10 mouse cellular contexts compared by ENCODE assay signal in the genomic region with DNA sequence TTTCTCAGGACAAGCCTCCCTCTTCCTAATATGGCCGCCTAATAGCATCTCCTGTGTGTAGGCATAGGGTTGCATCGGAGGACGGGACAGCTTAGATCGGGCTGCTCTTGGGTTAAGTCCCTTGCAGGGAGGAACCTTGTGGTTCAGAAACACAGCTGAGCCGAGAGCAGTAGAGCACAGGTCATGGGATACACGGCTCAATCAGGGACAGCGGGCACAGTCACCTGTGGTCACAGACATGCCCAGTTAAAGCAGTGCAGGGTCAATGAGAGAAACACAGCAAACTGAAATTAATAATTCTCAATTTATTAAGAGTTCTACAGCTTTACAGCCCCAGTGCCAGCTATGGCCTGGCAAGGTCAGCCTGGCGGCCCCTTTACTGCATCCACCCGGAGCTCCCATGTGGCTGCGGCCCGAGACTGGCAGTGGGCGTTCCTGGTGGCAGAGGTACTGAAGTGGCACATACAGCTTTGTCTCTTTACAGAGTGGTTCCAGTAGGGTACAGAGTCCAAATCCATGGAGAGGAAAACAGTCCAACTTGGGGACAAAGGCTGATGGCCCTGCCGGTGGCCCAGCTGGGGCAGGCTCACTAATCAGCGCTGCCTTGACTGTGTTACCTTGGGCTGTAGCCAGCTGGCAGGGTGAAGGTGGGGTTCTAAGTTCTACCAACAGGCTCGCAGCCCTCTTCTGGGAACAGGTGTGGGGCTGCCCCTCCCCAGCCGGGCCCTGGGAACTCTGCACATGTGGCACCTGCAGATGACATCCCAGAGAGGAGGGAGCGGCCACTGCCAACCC. TPM values are rescaled to one million over a fixed set of nuclear protein-coding genes. Genes with fewer than 3 reads are reported as not detected.
DNase-seq lines count a peak whose midpoint lies in the region; ATAC-seq and TF ChIP-seq lines count a peak whose summit lies in the region.
"Had no signal": no experiment of that assay in that cellular context is flagged by ENCODE, and none has a peak within 500 bp of the region (broad histone marks: within the 10 kb centered on the region; RNA-seq: fewer than 3 reads in every experiment).

No protein-coding gene starts in this region.

- no peak for DNase-seq in CH12.LX (ENCODE audit: extremely low read depth)
- no peak for DNase-seq in spleen, postnatal 10 days (ENCODE audit: low spot score in 2 of 2)
- no peak for DNase-seq in embryo, embryonic 9.5 days (ENCODE audit: extremely low spot score)
- no peak for DNase-seq in cerebellum, postnatal 36 days

- no peak for TF ChIP-seq CTCF in CH12.LX (conservative IDR thresholded peaks at IDR 0.05 in 1 of 2, IDR thresholded peaks at IDR 0.05 in 1 of 2; ENCODE audit: low read depth in 2 of 2, low read length in 2 of 2)

- no peak overlapping the region for H3K9ac ChIP-seq in forebrain, embryonic 16.5 days (replicated peaks; ENCODE audit: low read depth, low read length)
- no peak overlapping the region for H3K9ac ChIP-seq in forebrain, embryonic 12.5 days
- no peak overlapping the region for H3K9ac ChIP-seq in CH12.LX (ENCODE audit: insufficient read depth, low read depth)
- H3K9ac ChIP-seq in hindbrain, embryonic 16.5 days (ENCODE audit: low read depth, low read length): no peak overlapping the region
- H3K9ac ChIP-seq in liver, embryonic 15.5 days: no peak overlapping the region
- H3K9ac ChIP-seq: embryonic facial prominence, embryonic 13.5 days had no signal

- H3K79me2 ChIP-seq in CH12.LX (replicated peaks; ENCODE audit: control insufficient read depth, extremely low read depth, insufficient read depth, poor library complexity, severe bottlenecking): no peaks in the 10 kb centered on the region

- dilution Hi-C loops in CH12.LX (cut with MboI; ENCODE audit: extremely low pct_ligation_motif_present, extremely low pct_unique_long_range_greater_than_20kb, low sequenced_read_pairs): no loop called here

- no peak for TF ChIP-seq POLR2A in CH12.LX (IDR thresholded peaks at IDR 0.05; ENCODE audit: low read depth, low read length)

- H3K36me3 ChIP-seq in forebrain, embryonic 16.5 days (ENCODE audit: control insufficient read depth, insufficient read depth): peaks cover 35% of the 10 kb centered on the region
- peaks cover 60% of the 10 kb centered on the region for H3K36me3 ChIP-seq in forebrain, embryonic 12.5 days (replicated peaks)
- peaks cover 85 to 97% of the 10 kb centered on the region in 2 experiments for H3K36me3 ChIP-seq in CH12.LX (replicated peaks in 1 of 2; ENCODE audit: control insufficient read depth in 1 of 2, insufficient read depth in 1 of 2, low read length in 1 of 2)
- peaks cover 39% of the 10 kb centered on the region for H3K36me3 ChIP-seq in hindbrain, embryonic 16.5 days (ENCODE audit: control insufficient read depth, insufficient read depth, low read length)
- H3K36me3 ChIP-seq in liver, embryonic 15.5 days (replicated peaks): peaks cover 85% of the 10 kb centered on the region

- 75% methylated on average over 17 of the region's 17 CpGs for WGBS in forebrain, embryonic 16.5 days
- 93% methylated on average over 17 of the region's 17 CpGs for WGBS in forebrain, embryonic 12.5 days
- 70% methylated on average over 17 of the region's 17 CpGs for WGBS in hindbrain, embryonic 16.5 days
- 80% methylated on average over 17 of the region's 17 CpGs for WGBS in liver, embryonic 15.5 days (ENCODE audit: insufficient replicate concordance)

- in situ Hi-C loops in CH12.LX (cut with MboI; ENCODE audit: low pct_ligation_motif_present, low pct_unique_long_range_greater_than_20kb, low sequenced_read_pairs): loop anchor here (5.0 kb wide), 1 partner anchor 78 kb away; no protein-coding TSS in a partner anchor

- peak overlapping the region; percentile 38 for H3K27ac ChIP-seq in forebrain, embryonic 16.5 days (ENCODE audit: low read length)
- no peak overlapping the region for H3K27ac ChIP-seq in forebrain, embryonic 12.5 days
- H3K27ac ChIP-seq in CH12.LX (ENCODE audit: insufficient read depth, low read depth): no peak overlapping the region
- peak overlapping the region; percentile 13; the same call in 1 of the 2 replicates for H3K27ac ChIP-seq in hindbrain, embryonic 16.5 days (ENCODE audit: low read depth, low read length)
- peak overlapping the region; percentile 51 for H3K27ac ChIP-seq in liver, embryonic 15.5 days (replicated peaks)
- H3K27ac ChIP-seq: embryonic facial prominence, embryonic 13.5 days had no signal

- TF ChIP-seq RAD21 in CH12.LX (IDR thresholded peaks at IDR 0.05; ENCODE audit: low read depth, low read length): no peak

- no peaks in the 10 kb centered on the region for H3K9me3 ChIP-seq in forebrain, embryonic 16.5 days (ENCODE audit: control insufficient read depth, low read length)
- H3K9me3 ChIP-seq in forebrain, embryonic 12.5 days: no peaks in the 10 kb centered on the region
- H3K9me3 ChIP-seq in CH12.LX (replicated peaks; ENCODE audit: low read length): no peaks in the 10 kb centered on the region
- H3K9me3 ChIP-seq in hindbrain, embryonic 16.5 days (ENCODE audit: control insufficient read depth, low read length): no peaks in the 10 kb centered on the region
- no peaks in the 10 kb centered on the region for H3K9me3 ChIP-seq in liver, embryonic 15.5 days (replicated peaks)
- H3K9me3 ChIP-seq: embryonic facial prominence, embryonic 13.5 days had no signal

- peak; percentile 19; the same call in 1 of the 2 replicates for ATAC-seq in forebrain, embryonic 16.5 days
- no peak for ATAC-seq in forebrain, embryonic 12.5 days (ENCODE audit: low FRiP score)
- ATAC-seq in hindbrain, embryonic 16.5 days: 0 out of 2 replicates have a peak, but pooled peaks have one; percentile 12
- peak; percentile 43; the same call in 1 of the 2 replicates for ATAC-seq in liver, embryonic 15.5 days (ENCODE audit: insufficient read depth)

- H3K4me3 ChIP-seq in forebrain, embryonic 16.5 days (replicated peaks; ENCODE audit: low read length): no peak overlapping the region
- no peak overlapping the region for H3K4me3 ChIP-seq in forebrain, embryonic 12.5 days (replicated peaks)
- H3K4me3 ChIP-seq in CH12.LX (replicated peaks in 1 of 3; ENCODE audit: low read depth in 2 of 3, low read length in 2 of 3, poor library complexity in 1 of 3): no peak overlapping the region
- no peak overlapping the region for H3K4me3 ChIP-seq in hindbrain, embryonic 16.5 days (ENCODE audit: low read length)
- H3K4me3 ChIP-seq in liver, embryonic 15.5 days (replicated peaks): no peak overlapping the region
- H3K4me3 ChIP-seq: embryonic facial prominence, embryonic 13.5 days had no signal

- no peaks in the 10 kb centered on the region for H3K27me3 ChIP-seq in forebrain, embryonic 16.5 days (replicated peaks; ENCODE audit: control insufficient read depth, insufficient read depth, low read length)
- H3K27me3 ChIP-seq in forebrain, embryonic 12.5 days: no peaks in the 10 kb centered on the region
- H3K27me3 ChIP-seq in CH12.LX (replicated peaks): no peaks in the 10 kb centered on the region
- no peaks in the 10 kb centered on the region for H3K27me3 ChIP-seq in hindbrain, embryonic 16.5 days (replicated peaks; ENCODE audit: control insufficient read depth, insufficient read depth, low read length)
- H3K27me3 ChIP-seq in liver, embryonic 15.5 days: no peaks in the 10 kb centered on the region
- H3K27me3 ChIP-seq: embryonic facial prominence, embryonic 13.5 days had no signal

- peaks cover 5% of the 10 kb centered on the region for H3K4me1 ChIP-seq in forebrain, embryonic 16.5 days (replicated peaks; ENCODE audit: control insufficient read depth, insufficient read depth, low read length)
- peaks cover 5% of the 10 kb centered on the region; the same call in 1 of the 2 replicates for H3K4me1 ChIP-seq in forebrain, embryonic 12.5 days
- H3K4me1 ChIP-seq in CH12.LX (ENCODE audit: control insufficient read depth in 1 of 2, insufficient read depth in 2 of 2): peaks cover 12 to 55% of the 10 kb centered on the region in 2 experiments
- peaks cover 15% of the 10 kb centered on the region for H3K4me1 ChIP-seq in hindbrain, embryonic 16.5 days (ENCODE audit: control insufficient read depth, insufficient read depth, low read depth, low read length)
- H3K4me1 ChIP-seq in liver, embryonic 15.5 days (replicated peaks): peaks cover 29% of the 10 kb centered on the region
- H3K4me1 ChIP-seq: embryonic facial prominence, embryonic 13.5 days had no signal

- no peak overlapping the region for H3K4me2 ChIP-seq in forebrain, embryonic 16.5 days (ENCODE audit: low read length)
- no peak overlapping the region for H3K4me2 ChIP-seq in forebrain, embryonic 12.5 days
- H3K4me2 ChIP-seq in CH12.LX (ENCODE audit: insufficient read depth, low read depth, poor library complexity, severe bottlenecking): no peak overlapping the region
- H3K4me2 ChIP-seq in hindbrain, embryonic 16.5 days (ENCODE audit: low read length): no peak overlapping the region
- no peak overlapping the region for H3K4me2 ChIP-seq in liver, embryonic 15.5 days
- H3K4me2 ChIP-seq: embryonic facial prominence, embryonic 13.5 days; heart, embryonic 11.5 days had no signal

- no peak for TF ChIP-seq EP300 in CH12.LX (IDR thresholded peaks at IDR 0.05; ENCODE audit: low read length)

TF ChIP-seq in CH12.LX, 34 proteins besides CTCF, POLR2A, EP300 and RAD21:
- peak; percentile 16; the same call in 1 of the 2 replicates for TF ChIP-seq POLR2AphosphoS2 (IDR thresholded peaks at IDR 0.05; ENCODE audit: low read depth, low read length)
- no peak for TF ChIP-seq KAT2A (IDR thresholded peaks at IDR 0.05; ENCODE audit: insufficient replicate concordance, low read length)

RNA-seq across cellular contexts. Expression of gene Vps37b, which starts 27.5 kb away (rescaled TPM):
- 104 and 112 TPM in 2 replicates for polyA plus RNA-seq in forebrain, embryonic 16.5 days (2015; fragmentation: Nextera tagmentation; extraction: Ambion mirVana)
- polyA plus RNA-seq in forebrain, embryonic 12.5 days (2016; fragmentation: Nextera tagmentation; extraction: Ambion mirVana): 70.5 and 73.4 TPM in 2 replicates
- total RNA-seq in CH12.LX (2012; rRNA removed) (8.3 and 8.7 TPM in 2 replicates), CH12.LX (2014; rRNA removed) (10.2 and 10.6 TPM in 2 replicates)
- polyA plus RNA-seq in CH12.LX (2012; ENCODE audit: insufficient read length, low read depth): 23.5 and 24.7 TPM in 2 replicates
- 70.9 and 81.1 TPM in 2 replicates for polyA plus RNA-seq in hindbrain, embryonic 16.5 days (2015; fragmentation: Nextera tagmentation; extraction: Ambion mirVana)
- 16.5 and 17.3 TPM in 2 replicates for polyA plus RNA-seq in liver, embryonic 15.5 days (2015; fragmentation: Nextera tagmentation; extraction: Ambion mirVana)

RNA-seq across cellular contexts. Expression of gene Hip1r, which starts 31.1 kb away (rescaled TPM):
- polyA plus RNA-seq in forebrain, embryonic 16.5 days (2015; fragmentation: Nextera tagmentation; extraction: Ambion mirVana): 33.3 and 35.7 TPM in 2 replicates
- 16.0 and 17.9 TPM in 2 replicates for polyA plus RNA-seq in forebrain, embryonic 12.5 days (2016; fragmentation: Nextera tagmentation; extraction: Ambion mirVana)
- total RNA-seq in CH12.LX (2012; rRNA removed) (48.4 and 49.8 TPM in 2 replicates), CH12.LX (2014; rRNA removed) (26.1 and 28.3 TPM in 2 replicates)
- polyA plus RNA-seq in CH12.LX (2012; ENCODE audit: insufficient read length, low read depth): 42.1 and 44.7 TPM in 2 replicates
- polyA plus RNA-seq in hindbrain, embryonic 16.5 days (2015; fragmentation: Nextera tagmentation; extraction: Ambion mirVana): 34.3 and 35.3 TPM in 2 replicates
- polyA plus RNA-seq in liver, embryonic 15.5 days (2015; fragmentation: Nextera tagmentation; extraction: Ambion mirVana): 11.4 and 12.9 TPM in 2 replicates

Comparison
In these comparisons a context has a peak if more than half of its experiments do, and no peak if none do; other contexts are left out.
1. H3K27ac ChIP-seq: peak in forebrain, embryonic 16.5 days (single experiment), hindbrain, embryonic 16.5 days (single experiment) and liver, embryonic 15.5 days (single experiment); none in forebrain, embryonic 12.5 days (single experiment) and CH12.LX (single experiment).